8 mouse cellular contexts compared by ENCODE assay signal in genomic region chr11:119603527-119603905, GRCm38 (mm10). TPM values are rescaled to one million over a fixed set of nuclear protein-coding genes. Genes with fewer than 3 reads are reported as not detected.
A peak's percentile ranks its signal among the peaks of the same experiment; 100 is the strongest.
DNase-seq lines count a peak whose midpoint lies in the region; ATAC-seq and TF ChIP-seq lines count a peak whose summit lies in the region.

No protein-coding gene starts in this region.

- H3K4me2 ChIP-seq in heart, embryonic 14.5 days (ENCODE audit: low read length) = peak overlapping the region; percentile 85
- peak overlapping the region; percentile 89 for H3K4me2 ChIP-seq in intestine, embryonic 16.5 days (ENCODE audit: low read depth, low read length)

- no peaks in the 10 kb centered on the region for H3K9me3 ChIP-seq in heart, embryonic 14.5 days (ENCODE audit: control insufficient read depth, low read length)
- H3K9me3 ChIP-seq in E14TG2a.4 (ENCODE audit: low read length) = peaks cover 2% of the 10 kb centered on the region; the same call in 1 of the 2 replicates
- no peaks in the 10 kb centered on the region for H3K9me3 ChIP-seq in intestine, embryonic 16.5 days (ENCODE audit: control insufficient read depth, low read length)

- peak overlapping the region; percentile 81 to 99 for H3K4me3 ChIP-seq in heart, embryonic 14.5 days (ENCODE audit: control insufficient read depth in 1 of 2, insufficient read depth in 1 of 2, low read depth in 1 of 2, low read length in 2 of 2)
- H3K4me3 ChIP-seq in E14TG2a.4 (replicated peaks; ENCODE audit: low read length) = peak overlapping the region; percentile 100
- peak overlapping the region; percentile 100 for H3K4me3 ChIP-seq in intestine, embryonic 16.5 days (ENCODE audit: low read length)

- H3K4me1 ChIP-seq in heart, embryonic 14.5 days (ENCODE audit: control insufficient read depth in 2 of 2, insufficient read depth in 2 of 2, low read length in 2 of 2) = peaks cover 2 to 11% of the 10 kb centered on the region in 2 experiments; a peak in 3 of 4 replicates
- H3K4me1 ChIP-seq in E14TG2a.4 (replicated peaks; ENCODE audit: low read depth, low read length) = peaks cover 35% of the 10 kb centered on the region
- peaks cover 11% of the 10 kb centered on the region for H3K4me1 ChIP-seq in intestine, embryonic 16.5 days (ENCODE audit: control insufficient read depth, insufficient read depth, low read length)

- peak overlapping the region in 1 of 2 experiments; percentile 92; a peak in 3 of 4 replicates for H3K27ac ChIP-seq in heart, embryonic 14.5 days (replicated peaks in 1 of 2; ENCODE audit: control insufficient read depth in 1 of 2, insufficient read depth in 1 of 2, low read depth in 2 of 2, low read length in 2 of 2)
- peak overlapping the region; percentile 88 for H3K27ac ChIP-seq in intestine, embryonic 16.5 days (ENCODE audit: low read length)

- ATAC-seq in heart, embryonic 14.5 days (ENCODE audit: insufficient number of reproducible peaks, insufficient read depth, low FRiP score, low read depth) = no peak
- 0 out of 2 replicates have a peak, but pooled peaks have one; percentile 5 for ATAC-seq in common myeloid progenitor, adult 5-6 weeks (replicated peaks; ENCODE audit: low read depth, poor library complexity, severe bottlenecking)
- ATAC-seq in intestine, embryonic 16.5 days = no peak

- no peak for TF ChIP-seq CTCF in E14TG2a.4 (conservative IDR thresholded peaks at IDR 0.05; ENCODE audit: low read length)

- no peaks in the 10 kb centered on the region for H3K27me3 ChIP-seq in heart, embryonic 14.5 days (ENCODE audit: control insufficient read depth, insufficient read depth, low read length)
- no peaks in the 10 kb centered on the region for H3K27me3 ChIP-seq in E14TG2a.4 (ENCODE audit: insufficient read depth, low read length)
- no peaks in the 10 kb centered on the region for H3K27me3 ChIP-seq in intestine, embryonic 16.5 days (replicated peaks; ENCODE audit: control insufficient read depth, insufficient read depth, low read length)

- intact Hi-C loops in heart, postnatal 10 days (cut with DNase I) = no loop called here
- intact Hi-C loops in left cerebral cortex, postnatal 14 days (cut with DNase I) = loop anchor here (5.0 kb wide), 1 partner anchor 56 kb away; the partner anchor contains the start of gene Nptx1

- H3K36me3 ChIP-seq in heart, embryonic 14.5 days (ENCODE audit: control insufficient read depth, insufficient read depth, low read length) = peaks cover 10% of the 10 kb centered on the region
- peaks cover 25% of the 10 kb centered on the region for H3K36me3 ChIP-seq in E14TG2a.4 (ENCODE audit: insufficient read depth, low read length)
- H3K36me3 ChIP-seq in intestine, embryonic 16.5 days (ENCODE audit: control insufficient read depth, insufficient read depth, low read length) = 0 out of 2 replicates have a peak, but pooled peaks cover 3% of the 10 kb centered on the region

- no peak for DNase-seq in heart, postnatal 10 days
- peak; percentile 32 for DNase-seq in naive thymus-derived CD4-positive, alpha-beta T cell, adult 2 months (ENCODE audit: low read depth)
- DNase-seq in frontal cortex, postnatal 36 days (ENCODE audit: low spot score in 2 of 2) = no peak
- no peak for DNase-seq in left cerebral cortex, postnatal 14 days (ENCODE audit: low spot score in 2 of 2)

- H3K9ac ChIP-seq in heart, embryonic 14.5 days (ENCODE audit: low read length) = peak overlapping the region; percentile 97
- peak overlapping the region; percentile 98 for H3K9ac ChIP-seq in intestine, embryonic 16.5 days (ENCODE audit: low read depth, low read length)

- WGBS in heart, embryonic 14.5 days = 0% methylated on average over 30 of the region's 30 CpGs
- under 1% methylated on average over 30 of the region's 30 CpGs for WGBS in intestine, embryonic 16.5 days

RNA-seq across cellular contexts. Expression of gene Rptor, which starts 0.8 kb away (rescaled TPM):
- polyA plus RNA-seq in heart, embryonic 14.5 days (2014; fragmentation: Nextera tagmentation; extraction: Ambion mirVana) = 11.2 TPM in 2 replicates
- total RNA-seq in heart, postnatal 10 days (2021) = 10 to 100 TPM; 39.2 to 40.7 TPM
- total RNA-seq in common myeloid progenitor, adult 5-6 weeks (2017) = 17.6 and 18.6 TPM in 2 replicates
- 5.2 and 5.9 TPM in 2 replicates for polyA plus RNA-seq in intestine, embryonic 16.5 days (2015; fragmentation: Nextera tagmentation; extraction: Ambion mirVana)
- total RNA-seq in left cerebral cortex, postnatal 14 days (2021) = 10 to 100 TPM; 52.8 to 56.2 TPM

RNA-seq across cellular contexts. Expression of gene Nptx1, which starts 56.0 kb away (rescaled TPM):
- 0.81 and 0.89 TPM in 2 replicates for polyA plus RNA-seq in heart, embryonic 14.5 days (2014; fragmentation: Nextera tagmentation; extraction: Ambion mirVana)
- under 1 TPM; 0.55 to 0.64 TPM for total RNA-seq in heart, postnatal 10 days (2021)
- total RNA-seq in common myeloid progenitor, adult 5-6 weeks (2017) = not detected in 2 replicates
- polyA plus RNA-seq in intestine, embryonic 16.5 days (2015; fragmentation: Nextera tagmentation; extraction: Ambion mirVana) = 0.56 and 0.65 TPM in 2 replicates
- total RNA-seq in left cerebral cortex, postnatal 14 days (2021) = 100 to 1,000 TPM; 112 to 122 TPM

Comparison
In these comparisons a context has a peak if more than half of its experiments do, and no peak if none do; other contexts are left out.
1. RNA of gene Nptx1, which starts 56.0 kb away (total RNA-seq): 112 to 122 TPM in left cerebral cortex, postnatal 14 days; 0.55 to 0.64 TPM in heart, postnatal 10 days and not detected in common myeloid progenitor, adult 5-6 weeks; every median in the first group is over 10 times any median in the second.
2. Peak in every context shown above with its lines, with median percentiles within 50 percentile points of each other: H3K4me3 ChIP-seq.